Mouse (Mus musculus) right cerebral cortex, postnatal 36 days (tissue): ENCODE data around the gene Prkn.

Source experiments
- DNase-seq, 2 experiments: peaks; one replicate each; pipeline ENCODE4 v3.0.0; 2022; ENCODE audit warnings: low spot score in 2 of 2, mixed read lengths in 1 of 2

Prkn gene

GRCm38 (mm10) chr17:11844989-11845388 lies 1004.8 kb downstream of the Prkn start:
- DNase-seq, result no peak

- DNase-seq, result no peak
These were observed 1005.3 kb downstream of the Prkn start for GRCm38 (mm10) chr17:11845506-11845905.

- DNase-seq, result no peak
These were observed 1014.4 kb downstream of the Prkn start for GRCm38 (mm10) chr17:11854571-11854970.

- no peak for DNase-seq
These were observed 1018.7 kb downstream of the Prkn start for GRCm38 (mm10) chr17:11858772-11859405.

- peak in 1 of 2 experiments; percentile 32 for DNase-seq
These were observed 1021.0 kb downstream of the Prkn start for GRCm38 (mm10) chr17:11861178-11861577.

GRCm38 (mm10) chr17:11862360-11862759 lies 1022.2 kb downstream of the Prkn start:
- DNase-seq, result no peak

- DNase-seq, result no peak
These were observed 1022.8 kb downstream of the Prkn start for GRCm38 (mm10) chr17:11863017-11863416.

GRCm38 (mm10) chr17:11866231-11866630 lies 1026.0 kb downstream of the Prkn start:
- DNase-seq, result no peak

- no peak for DNase-seq
These were observed 1027.3 kb downstream of the Prkn start for GRCm38 (mm10) chr17:11867334-11868095.

- no peak for DNase-seq
These were observed 1030.4 kb downstream of the Prkn start for GRCm38 (mm10) chr17:11870546-11870945.

- DNase-seq, result no peak
These were observed 1036.1 kb downstream of the Prkn start for GRCm38 (mm10) chr17:11876240-11876639.

- DNase-seq, result no peak
These were observed 1041.1 kb downstream of the Prkn start for GRCm38 (mm10) chr17:11881110-11881820.

- no peak for DNase-seq
These were observed 1045.4 kb downstream of the Prkn start for GRCm38 (mm10) chr17:11885601-11886000.

- no peak for DNase-seq
These were observed 1046.8 kb downstream of the Prkn start for GRCm38 (mm10) chr17:11886963-11887362.

- DNase-seq, result no peak
These were observed 1047.5 kb downstream of the Prkn start for GRCm38 (mm10) chr17:11887591-11888205.

GRCm38 (mm10) chr17:11888806-11889205 lies 1048.6 kb downstream of the Prkn start:
- no peak for DNase-seq

- DNase-seq, result no peak
These were observed 1060.1 kb downstream of the Prkn start for GRCm38 (mm10) chr17:11900300-11900699.

- DNase-seq, result no peak
These were observed 1061.5 kb downstream of the Prkn start for GRCm38 (mm10) chr17:11901731-11902130.

GRCm38 (mm10) chr17:11903001-11903400 lies 1062.8 kb downstream of the Prkn start:
- DNase-seq, result no peak

GRCm38 (mm10) chr17:11910668-11911398 lies 1070.6 kb downstream of the Prkn start:
- DNase-seq, result no peak

GRCm38 (mm10) chr17:11912136-11912535 lies 1072.0 kb downstream of the Prkn start:
- no peak for DNase-seq
